In the genomic region with DNA sequence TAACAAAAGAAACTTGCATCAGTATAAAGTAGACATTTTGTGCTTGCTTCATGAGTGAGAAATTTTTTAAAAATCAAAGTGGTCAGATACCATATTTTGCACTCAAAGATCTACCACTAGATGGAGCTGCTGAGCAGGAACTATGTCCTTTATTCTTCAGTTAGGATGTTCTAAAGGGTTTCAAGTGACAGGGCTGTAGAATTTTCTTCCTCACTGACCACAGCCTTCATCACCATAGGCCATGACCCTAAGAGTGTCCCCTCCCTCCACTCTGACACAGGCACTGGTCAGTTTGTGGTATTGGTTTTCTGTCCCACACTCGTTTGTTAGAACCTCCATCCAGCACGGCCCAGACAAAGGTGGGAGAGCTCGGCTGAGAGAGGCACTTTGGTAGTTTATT, we compare ENCODE assay signal across 8 mouse cellular contexts. TPM values are rescaled to one million over a fixed set of nuclear protein-coding genes. Genes with fewer than 3 reads are reported as not detected.
DNase-seq lines count a peak whose midpoint lies in the region; TF ChIP-seq lines count a peak whose summit lies in the region.

No protein-coding gene starts in this region.

- no peak overlapping the region for H3K27ac ChIP-seq in thymus, adult 2 months (ENCODE audit: control insufficient read depth, insufficient read depth, low read length)
- H3K27ac ChIP-seq in small intestine, adult 2 months (ENCODE audit: insufficient read depth, low read depth, low read length): no peak overlapping the region

- H3K4me3 ChIP-seq in thymus, adult 2 months (ENCODE audit: control insufficient read depth, insufficient read depth, low read length): no peak overlapping the region
- no peak overlapping the region for H3K4me3 ChIP-seq in small intestine, adult 2 months (ENCODE audit: low read depth, low read length)

- 83% methylated on average over 3 of the region's 3 CpGs for WGBS in thymus, adult 2 months
- 78% methylated on average over 3 of the region's 3 CpGs for WGBS in small intestine, adult 2 months

- no peaks in the 10 kb centered on the region for H3K27me3 ChIP-seq in thymus, adult 2 months (ENCODE audit: control insufficient read depth, insufficient read depth, low read length)
- no peaks in the 10 kb centered on the region for H3K27me3 ChIP-seq in small intestine, adult 2 months (ENCODE audit: control insufficient read depth, insufficient read depth, low read length)

- TF ChIP-seq CTCF in thymus, adult 2 months (IDR thresholded peaks at IDR 0.05; ENCODE audit: borderline replicate concordance, control insufficient read depth, extremely low read depth, insufficient read depth, low read length, poor library complexity): no peak
- peak; percentile 21; the same call in 1 of the 2 replicates for TF ChIP-seq CTCF in small intestine, adult 2 months (IDR thresholded peaks at IDR 0.05; ENCODE audit: extremely low read depth, insufficient read length, insufficient replicate concordance, low read depth, low read length)

- TF ChIP-seq POLR2A in thymus, adult 2 months (IDR thresholded peaks at IDR 0.05; ENCODE audit: control insufficient read depth, extremely low read depth, insufficient read depth, low read length, poor library complexity): no peak
- TF ChIP-seq POLR2A in small intestine, adult 2 months (IDR thresholded peaks at IDR 0.05; ENCODE audit: low read depth, low read length): no peak

- H3K36me3 ChIP-seq in thymus, adult 2 months (ENCODE audit: control insufficient read depth, insufficient read depth, low read length): no peaks in the 10 kb centered on the region
- no peaks in the 10 kb centered on the region for H3K36me3 ChIP-seq in small intestine, adult 2 months (ENCODE audit: control insufficient read depth, insufficient read depth, low read length)

- H3K4me1 ChIP-seq in thymus, adult 2 months (replicated peaks; ENCODE audit: control insufficient read depth, insufficient read depth, low read length): peaks cover 5% of the 10 kb centered on the region
- no peaks in the 10 kb centered on the region for H3K4me1 ChIP-seq in small intestine, adult 2 months (ENCODE audit: control insufficient read depth, insufficient read depth, insufficient read length, low read length)

- peak; percentile 68 for DNase-seq in heart, adult 8-10 months (ENCODE audit: low spot score)
- DNase-seq in heart, postnatal 4 days: no peak
- peak; percentile 40 for DNase-seq in thymus, adult 2 months
- no peak for DNase-seq in thymus, adult 18-20 months
- peak; percentile 85 for DNase-seq in embryo, embryonic 11 days
- DNase-seq in lung, postnatal 25 days (ENCODE audit: low spot score): peak; percentile 48
- no peak for DNase-seq in adrenal gland, postnatal 4 days (ENCODE audit: low spot score in 2 of 2)

RNA-seq across cellular contexts. Expression of a gene that starts 7.4 kb away (rescaled TPM):
- total RNA-seq in heart, adult 8-10 months (2022): not detected
- not detected for total RNA-seq in heart, postnatal 4 days (2021)
- polyA plus RNA-seq in thymus, adult 2 months (2012; rRNA removed): not detected in 2 replicates
- not detected in 2 replicates for polyA plus RNA-seq in small intestine, adult 2 months (2012; rRNA removed)
- total RNA-seq in adrenal gland, postnatal 4 days (2021): not detected

RNA-seq across cellular contexts. Expression of a gene that starts 9.4 kb away (rescaled TPM):
- 100 to 1,000 TPM in 1 of 4 experiments, 10 to 100 TPM in 3; 62.1 to 108 (median 77.5) TPM for total RNA-seq in heart, adult 8-10 months (2022)
- total RNA-seq in heart, postnatal 4 days (2021): 10 to 100 TPM; 69.3 to 70.3 TPM
- polyA plus RNA-seq in thymus, adult 2 months (2012; rRNA removed): 17.5 and 28.8 TPM in 2 replicates
- polyA plus RNA-seq in small intestine, adult 2 months (2012; rRNA removed): 28.4 and 39.8 TPM in 2 replicates
- 100 to 1,000 TPM in 1 of 2 experiments, 10 to 100 TPM in 1; 82.0 to 161 TPM for total RNA-seq in adrenal gland, postnatal 4 days (2021)

RNA-seq across cellular contexts. Expression of a gene that starts 11.6 kb away (rescaled TPM):
- 10 to 100 TPM; 35.5 to 40.9 (median 36.3) TPM for total RNA-seq in heart, adult 8-10 months (2022)
- 10 to 100 TPM; 30.4 to 31.2 TPM for total RNA-seq in heart, postnatal 4 days (2021)
- 35.3 and 40.2 TPM in 2 replicates for polyA plus RNA-seq in thymus, adult 2 months (2012; rRNA removed)
- 8.1 and 10.2 TPM in 2 replicates for polyA plus RNA-seq in small intestine, adult 2 months (2012; rRNA removed)
- total RNA-seq in adrenal gland, postnatal 4 days (2021): 10 to 100 TPM; 59.7 to 61.5 TPM

RNA-seq across cellular contexts. Expression of a gene that starts 11.7 kb away (rescaled TPM):
- total RNA-seq in heart, adult 8-10 months (2022): 1 to 10 TPM in 2 of 4 experiments, not detected in 2; 1.0 to 2.8 TPM
- not detected for total RNA-seq in heart, postnatal 4 days (2021)
- not detected in 2 replicates for polyA plus RNA-seq in thymus, adult 2 months (2012; rRNA removed)
- polyA plus RNA-seq in small intestine, adult 2 months (2012; rRNA removed): not detected in 2 replicates
- 1 to 10 TPM in 1 of 2 experiments, not detected in 1; 2.0 TPM for total RNA-seq in adrenal gland, postnatal 4 days (2021)

RNA-seq across cellular contexts. Expression of a gene that starts 19.8 kb away (rescaled TPM):
- 10 to 100 TPM; 12.9 to 15.5 (median 14.1) TPM for total RNA-seq in heart, adult 8-10 months (2022)
- total RNA-seq in heart, postnatal 4 days (2021): 1 to 10 TPM; 4.0 to 5.4 TPM
- 8.2 and 10.2 TPM in 2 replicates for polyA plus RNA-seq in thymus, adult 2 months (2012; rRNA removed)
- polyA plus RNA-seq in small intestine, adult 2 months (2012; rRNA removed): 1.9 and 3.1 TPM in 2 replicates
- 10 to 100 TPM in 1 of 2 experiments, 1 to 10 TPM in 1; 7.8 to 10.0 TPM for total RNA-seq in adrenal gland, postnatal 4 days (2021)

Comparison
In these comparisons a context has a peak if more than half of its experiments do, and no peak if none do; other contexts are left out.
1. DNase-seq: peak in heart, adult 8-10 months (single experiment), thymus, adult 2 months (single experiment), embryo, embryonic 11 days (single experiment) and lung, postnatal 25 days (single experiment); none in heart, postnatal 4 days (single experiment), thymus, adult 18-20 months (0 of 2) and adrenal gland, postnatal 4 days (0 of 2).